Mouse (Mus musculus) limb, embryonic 10.5 days (tissue): ENCODE data around the gene Nutf2. TPM values are rescaled to one million over a fixed set of nuclear protein-coding genes. Genes with fewer than 3 reads are reported as not detected.
"Not testable (repeated sequence)": the region's sequence is repeated elsewhere in the genome, so short reads cannot be mapped to it uniquely, and the experiment has no call there.

Experiments used
- DNase-seq: peaks from one replicate; pipeline ENCODE4 v3.0.0-alpha.2; 2017; ENCODE audit warnings: low spot score
- H3K27ac ChIP-seq: fragments of 300-500 bp; sonication (generic); 2 replicates; pipeline ENCODE4 v1.5.1; 2016; ENCODE audit warnings: mild to moderate bottlenecking
- H3K27me3 ChIP-seq: fragments of 300-500 bp; sonication (generic); 2 replicates; pipeline ENCODE4 v1.6.1; 2016; ENCODE audit warnings: low read depth, mild to moderate bottlenecking; ENCODE audit not compliant: poor library complexity, severe bottlenecking
- H3K36me3 ChIP-seq: fragments of 300-500 bp; sonication (generic); 2 replicates; pipeline ENCODE4 v1.6.1; 2016; ENCODE audit warnings: mild to moderate bottlenecking, moderate library complexity
- H3K4me1 ChIP-seq: fragments of 300-500 bp; sonication (generic); 2 replicates; pipeline ENCODE4 v1.6.1; 2016
- H3K4me3 ChIP-seq: fragments of 300-500 bp; sonication (generic); 2 replicates; pipeline ENCODE4 v1.5.1; 2016; ENCODE audit warnings: mild to moderate bottlenecking, moderate library complexity
- H3K9me3 ChIP-seq: fragments of 300-500 bp; sonication (generic); replicated peaks from 2 replicates; pipeline ENCODE4 v1.6.1; 2016; ENCODE audit warnings: mild to moderate bottlenecking
- WGBS: fragments of 180-500 bp; shearing (Covaris S2); methylation state at CpG from one replicate; pipeline ENCODE4 v1.1.7; 2016; 5-methylcytosine and 5-hydroxymethylcytosine counted together
- polyA plus RNA-seq: library from polyadenylated mRNA; unstranded; fragments of >200 nt; fragmentation: Nextera tagmentation; extraction: Ambion mirVana; gene quantifications from 2 replicates; pipeline ENCODE4 v1.2.1, GENCODE M21; 2016

The Nutf2 gene
- polyA plus RNA-seq = 379 and 438 TPM in 2 replicates

GRCm38 (mm10) chr8:105860143-105860981 lies at the start of gene Nutf2:
Gene Nutf2 (plus strand): TSS chr8:105860580.
- Histone ChIP-seq H3K4me1 (peaks cover 60% of the 10 kb centered on the region), H3K9me3 (no peaks in the 10 kb centered on the region), H3K27ac (peak within 1 kb of the TSS; percentile 96), H3K4me3 (peak within 1 kb of the TSS; percentile 86), H3K36me3 (peaks cover 48% of the 10 kb centered on the region), H3K27me3 (no peaks in the 10 kb centered on the region)
- under 1% methylated on average over 59 of the region's 59 CpGs for WGBS
- peak; percentile 95 for DNase-seq

- 92% methylated on average over 10 of the region's 10 CpGs for WGBS
- Histone ChIP-seq H3K9me3 (no peaks in the 10 kb centered on the region), H3K4me1 (no peaks in the 10 kb centered on the region), H3K27ac (no peak overlapping the region), H3K36me3 (peaks cover 73% of the 10 kb centered on the region), H3K4me3 (no peak overlapping the region), H3K27me3 (no peaks in the 10 kb centered on the region)
- no peak for DNase-seq
Observed at GRCm38 (mm10) chr8:105811061-105811460, 49.3 kb upstream of the Nutf2 start.

- Histone ChIP-seq H3K36me3 (peaks cover 73% of the 10 kb centered on the region), H3K9me3 (no peaks in the 10 kb centered on the region)
Observed at GRCm38 (mm10) chr8:105811543-105811942, 48.8 kb upstream of the Nutf2 start.

GRCm38 (mm10) chr8:105812511-105812910 lies 47.9 kb upstream of the Nutf2 start:
- Histone ChIP-seq H3K4me3 (no peak overlapping the region), H3K27me3 (no peaks in the 10 kb centered on the region), H3K4me1 (no peaks in the 10 kb centered on the region), H3K36me3 (peaks cover 72% of the 10 kb centered on the region), H3K9me3 (no peaks in the 10 kb centered on the region), H3K27ac (no peak overlapping the region)
- 90% methylated on average over 5 of the region's 5 CpGs for WGBS
- no peak for DNase-seq

More at GRCm38 (mm10) chr8:105811543-105811942, 48.8 kb upstream of the Nutf2 start:
- H3K27me3 ChIP-seq = no peaks in the 10 kb centered on the region
- no peaks in the 10 kb centered on the region for H3K4me1 ChIP-seq
- no peak for DNase-seq
- no peak overlapping the region for H3K27ac ChIP-seq
- no peak overlapping the region for H3K4me3 ChIP-seq
- 88% methylated on average over 3 of the region's 3 CpGs for WGBS

- WGBS = 97% methylated on average over 6 of the region's 6 CpGs
- H3K36me3 ChIP-seq = peaks cover 73% of the 10 kb centered on the region
- no peaks in the 10 kb centered on the region for H3K4me1 ChIP-seq
- no peaks in the 10 kb centered on the region for H3K9me3 ChIP-seq
- no peaks in the 10 kb centered on the region for H3K27me3 ChIP-seq
- no peak for DNase-seq
- no peak overlapping the region for H3K4me3 ChIP-seq
- H3K27ac ChIP-seq = no peak overlapping the region
Observed at GRCm38 (mm10) chr8:105813241-105813640, 47.1 kb upstream of the Nutf2 start.

GRCm38 (mm10) chr8:105819659-105820058 lies 40.7 kb upstream of the Nutf2 start:
- Histone ChIP-seq H3K36me3 (peaks cover 85% of the 10 kb centered on the region), H3K4me1 (no peaks in the 10 kb centered on the region), H3K4me3 (no peak overlapping the region), H3K27ac (no peak overlapping the region), H3K9me3 (no peaks in the 10 kb centered on the region), H3K27me3 (no peaks in the 10 kb centered on the region)
- DNase-seq = no peak
- 93% methylated on average over 3 of the region's 3 CpGs for WGBS

- H3K27me3 ChIP-seq = no peaks in the 10 kb centered on the region
- H3K9me3 ChIP-seq = no peaks in the 10 kb centered on the region
- DNase-seq = no peak
- H3K4me1 ChIP-seq = peaks cover 6% of the 10 kb centered on the region
- 97% methylated on average over 1 of the region's 1 CpGs for WGBS
- no peak overlapping the region for H3K27ac ChIP-seq
- no peak overlapping the region for H3K4me3 ChIP-seq
- H3K36me3 ChIP-seq = peaks cover 90% of the 10 kb centered on the region
Observed at GRCm38 (mm10) chr8:105820925-105821324, 39.5 kb upstream of the Nutf2 start.

GRCm38 (mm10) chr8:105825506-105825905 lies 34.9 kb upstream of the Nutf2 start:
- WGBS = 67% methylated on average over 4 of the region's 4 CpGs

GRCm38 (mm10) chr8:105826379-105826778 lies 34.0 kb upstream of the Nutf2 start:
- Histone ChIP-seq H3K4me3 (peak overlapping the region; percentile 82), H3K4me1 (peaks cover 16% of the 10 kb centered on the region), H3K9me3 (no peaks in the 10 kb centered on the region), H3K36me3 (peaks cover 44% of the 10 kb centered on the region), H3K27ac (peak overlapping the region; percentile 90), H3K27me3 (no peaks in the 10 kb centered on the region)
- no peak for DNase-seq
- 15% methylated on average over 4 of the region's 4 CpGs for WGBS

More at GRCm38 (mm10) chr8:105825506-105825905, 34.9 kb upstream of the Nutf2 start:
- H3K9me3 ChIP-seq = no peaks in the 10 kb centered on the region
- no peak for DNase-seq
- H3K27ac ChIP-seq = no peak overlapping the region
- no peaks in the 10 kb centered on the region for H3K27me3 ChIP-seq
- H3K4me1 ChIP-seq = peaks cover 16% of the 10 kb centered on the region
- H3K4me3 ChIP-seq = peak overlapping the region; percentile 82
- H3K36me3 ChIP-seq = peaks cover 53% of the 10 kb centered on the region

GRCm38 (mm10) chr8:105826861-105827848 lies 33.2 kb upstream of the Nutf2 start, which contains the start of the genes Ranbp10 and Tsnaxip1:
Gene Ranbp10 (minus strand): TSS chr8:105827350.
Gene Tsnaxip1 (plus strand): TSS chr8:105827731.
- peaks cover 16% of the 10 kb centered on the region for H3K4me1 ChIP-seq
- no peaks in the 10 kb centered on the region for H3K9me3 ChIP-seq
- H3K27me3 ChIP-seq = no peaks in the 10 kb centered on the region
- peaks cover 36% of the 10 kb centered on the region for H3K36me3 ChIP-seq
- DNase-seq = peak; percentile 93
- peak within 1 kb of the TSS; percentile 90 for H3K27ac ChIP-seq
- peak within 1 kb of the TSS; percentile 82 for H3K4me3 ChIP-seq
- under 1% methylated on average over 52 of the region's 52 CpGs for WGBS

- not testable (repeated sequence) for H3K4me1 ChIP-seq, DNase-seq, H3K27me3 ChIP-seq, H3K27ac ChIP-seq, H3K4me3 ChIP-seq, H3K36me3 ChIP-seq, H3K9me3 ChIP-seq
- 90% methylated on average over 2 of the region's 2 CpGs for whole genome bisulfite sequencing
Observed at GRCm38 (mm10) chr8:105833740-105834139, 26.6 kb upstream of the Nutf2 start.

GRCm38 (mm10) chr8:105835318-105835717 lies 25.1 kb upstream of the Nutf2 start:
- Histone ChIP-seq H3K9me3 (no peaks in the 10 kb centered on the region), H3K4me1 (no peaks in the 10 kb centered on the region), H3K27ac (no peak overlapping the region), H3K4me3 (no peak overlapping the region), H3K36me3 (no peaks in the 10 kb centered on the region), H3K27me3 (no peaks in the 10 kb centered on the region)
- peak; percentile 57 for DNase-seq
- 33% methylated on average over 11 of the region's 11 CpGs for WGBS
